Mouse (Mus musculus): ENCODE measurements around the gene Emilin1. TPM values are rescaled to one million over a fixed set of nuclear protein-coding genes. Genes with fewer than 3 reads are reported as not detected.

The Emilin1 gene
- 89.5 and 95.1 TPM in 2 replicates for polyA plus RNA-seq (2014; fragmentation: Nextera tagmentation; extraction: Ambion mirVana)

GRCm38 (mm10) chr5:30913060-30913841 is at the start of gene Emilin1:
Gene Emilin1, plus strand, starts transcription at chr5:30913402.
- DNase-seq (ENCODE audit: low spot score) (peak; percentile 74), ATAC-seq (replicated peaks; ENCODE audit: low FRiP score) (peak; percentile 46)
- peaks cover 11% of the 10 kb centered on the region for H3K36me3 ChIP-seq (ENCODE audit: control insufficient read depth, insufficient read depth, low read length)
- peaks cover 74% of the 10 kb centered on the region for H3K4me1 ChIP-seq (replicated peaks; ENCODE audit: control insufficient read depth, insufficient read depth, low read length)
- H3K9ac ChIP-seq (ENCODE audit: low read depth, low read length): peak within 1 kb of the TSS; percentile 73
- peak within 1 kb of the TSS; percentile 65 for H3K4me3 ChIP-seq (ENCODE audit: low read depth, low read length)
- WGBS: 16% methylated on average over 13 of the region's 13 CpGs
- H3K4me2 ChIP-seq: peak within 1 kb of the TSS; percentile 67
- H3K9me3 ChIP-seq (ENCODE audit: control insufficient read depth, low read length): no peaks in the 10 kb centered on the region
- no peaks in the 10 kb centered on the region for H3K27me3 ChIP-seq (replicated peaks; ENCODE audit: control insufficient read depth, insufficient read depth, low read length)
- peak within 1 kb of the TSS; percentile 84 for H3K27ac ChIP-seq (ENCODE audit: low read depth, low read length)

- ATAC-seq (replicated peaks; ENCODE audit: low FRiP score): 0 out of 2 replicates have a peak, but pooled peaks have one; percentile 60
- Histone ChIP-seq H3K27ac (ENCODE audit: low read depth, low read length) (no peak overlapping the region), H3K9me3 (ENCODE audit: control insufficient read depth, low read length) (no peaks in the 10 kb centered on the region), H3K4me3 (ENCODE audit: low read depth, low read length) (no peak overlapping the region), H3K4me2 (0 out of 2 replicates have a peak overlapping the region, but pooled peaks have one; percentile 10), H3K4me1 (replicated peaks; ENCODE audit: control insufficient read depth, insufficient read depth, low read length) (no peaks in the 10 kb centered on the region), H3K27me3 (replicated peaks; ENCODE audit: control insufficient read depth, insufficient read depth, low read length) (no peaks in the 10 kb centered on the region), H3K9ac (ENCODE audit: low read depth, low read length) (no peak overlapping the region), H3K36me3 (ENCODE audit: control insufficient read depth, insufficient read depth, low read length) (no peaks in the 10 kb centered on the region)
- DNase-seq (ENCODE audit: low spot score): no peak
- WGBS: 35% methylated on average over 4 of the region's 4 CpGs
These were observed 49.4 kb upstream of the Emilin1 start for GRCm38 (mm10) chr5:30863852-30864251.

- no peak for ATAC-seq (replicated peaks; ENCODE audit: low FRiP score)
- 0 out of 2 replicates have a peak overlapping the region, but pooled peaks have one; percentile 10 for H3K4me2 ChIP-seq
These were observed 48.9 kb upstream of the Emilin1 start for GRCm38 (mm10) chr5:30864322-30864721.

GRCm38 (mm10) chr5:30866871-30867270 is 46.3 kb upstream of the Emilin1 start:
- Histone ChIP-seq H3K4me2 (no peak overlapping the region), H3K9ac (ENCODE audit: low read depth, low read length) (no peak overlapping the region), H3K4me1 (replicated peaks; ENCODE audit: control insufficient read depth, insufficient read depth, low read length) (peaks cover 5% of the 10 kb centered on the region), H3K9me3 (ENCODE audit: control insufficient read depth, low read length) (no peaks in the 10 kb centered on the region), H3K27ac (ENCODE audit: low read depth, low read length) (no peak overlapping the region), H3K27me3 (replicated peaks; ENCODE audit: control insufficient read depth, insufficient read depth, low read length) (no peaks in the 10 kb centered on the region), H3K36me3 (ENCODE audit: control insufficient read depth, insufficient read depth, low read length) (peaks cover 3% of the 10 kb centered on the region; the same call in 1 of the 2 replicates), H3K4me3 (ENCODE audit: low read depth, low read length) (no peak overlapping the region)
- 74% methylated on average over 3 of the region's 3 CpGs for WGBS
- no peak for DNase-seq (ENCODE audit: low spot score)
- ATAC-seq (replicated peaks; ENCODE audit: low FRiP score): no peak

More at GRCm38 (mm10) chr5:30864322-30864721, 48.9 kb upstream of the Emilin1 start:
- H3K9ac ChIP-seq (ENCODE audit: low read depth, low read length): no peak overlapping the region
- no peaks in the 10 kb centered on the region for H3K4me1 ChIP-seq (replicated peaks; ENCODE audit: control insufficient read depth, insufficient read depth, low read length)
- WGBS: 31% methylated on average over 15 of the region's 15 CpGs
- no peak overlapping the region for H3K27ac ChIP-seq (ENCODE audit: low read depth, low read length)
- H3K4me3 ChIP-seq (ENCODE audit: low read depth, low read length): no peak overlapping the region
- no peaks in the 10 kb centered on the region for H3K27me3 ChIP-seq (replicated peaks; ENCODE audit: control insufficient read depth, insufficient read depth, low read length)
- no peaks in the 10 kb centered on the region for H3K9me3 ChIP-seq (ENCODE audit: control insufficient read depth, low read length)
- no peak for DNase-seq (ENCODE audit: low spot score)
- H3K36me3 ChIP-seq (ENCODE audit: control insufficient read depth, insufficient read depth, low read length): no peaks in the 10 kb centered on the region

- Histone ChIP-seq H3K36me3 (ENCODE audit: control insufficient read depth, insufficient read depth, low read length) (peaks cover 10% of the 10 kb centered on the region), H3K9ac (ENCODE audit: low read depth, low read length) (peak within 1 kb of the TSS; percentile 76; the same call in 1 of the 2 replicates), H3K4me3 (ENCODE audit: low read depth, low read length) (no peak within 1 kb of the TSS), H3K4me1 (replicated peaks; ENCODE audit: control insufficient read depth, insufficient read depth, low read length) (peaks cover 5% of the 10 kb centered on the region), H3K4me2 (peak within 1 kb of the TSS; percentile 78; the same call in 1 of the 2 replicates), H3K27ac (ENCODE audit: low read depth, low read length) (no peak within 1 kb of the TSS), H3K27me3 (replicated peaks; ENCODE audit: control insufficient read depth, insufficient read depth, low read length) (no peaks in the 10 kb centered on the region), H3K9me3 (ENCODE audit: control insufficient read depth, low read length) (no peaks in the 10 kb centered on the region)
- ATAC-seq (replicated peaks; ENCODE audit: low FRiP score) (no peak), DNase-seq (ENCODE audit: low spot score) (no peak)
- 87% methylated on average over 3 of the region's 3 CpGs for WGBS
These were observed 45.5 kb upstream of the Emilin1 start, which contains the start of gene Tmem214 for GRCm38 (mm10) chr5:30867712-30868111. Gene Tmem214, plus strand, starts transcription at chr5:30868012.

GRCm38 (mm10) chr5:30868981-30869380 is 44.2 kb upstream of the Emilin1 start:
- 24% methylated on average over 9 of the region's 9 CpGs for WGBS
- H3K4me2 ChIP-seq: peak overlapping the region; percentile 78
- ATAC-seq (replicated peaks; ENCODE audit: low FRiP score) (no peak), DNase-seq (ENCODE audit: low spot score) (peak; percentile 50)
- no peaks in the 10 kb centered on the region for H3K27me3 ChIP-seq (replicated peaks; ENCODE audit: control insufficient read depth, insufficient read depth, low read length)
- H3K9ac ChIP-seq (ENCODE audit: low read depth, low read length): peak overlapping the region; percentile 76
- peaks cover 21% of the 10 kb centered on the region for H3K36me3 ChIP-seq (ENCODE audit: control insufficient read depth, insufficient read depth, low read length)
- peaks cover 5% of the 10 kb centered on the region for H3K4me1 ChIP-seq (replicated peaks; ENCODE audit: control insufficient read depth, insufficient read depth, low read length)
- no peak overlapping the region for H3K27ac ChIP-seq (ENCODE audit: low read depth, low read length)
- no peaks in the 10 kb centered on the region for H3K9me3 ChIP-seq (ENCODE audit: control insufficient read depth, low read length)
- peak overlapping the region; percentile 73 for H3K4me3 ChIP-seq (ENCODE audit: low read depth, low read length)

- H3K9ac ChIP-seq (ENCODE audit: low read depth, low read length): peak overlapping the region; percentile 76
- H3K27me3 ChIP-seq (replicated peaks; ENCODE audit: control insufficient read depth, insufficient read depth, low read length): no peaks in the 10 kb centered on the region
- H3K9me3 ChIP-seq (ENCODE audit: control insufficient read depth, low read length): no peaks in the 10 kb centered on the region
- peaks cover 5% of the 10 kb centered on the region for H3K4me1 ChIP-seq (replicated peaks; ENCODE audit: control insufficient read depth, insufficient read depth, low read length)
- H3K4me2 ChIP-seq: peak overlapping the region; percentile 78
- H3K27ac ChIP-seq (ENCODE audit: low read depth, low read length): peak overlapping the region; percentile 17; the same call in 1 of the 2 replicates
- WGBS: under 1% methylated on average over 60 of the region's 63 CpGs
- H3K36me3 ChIP-seq (ENCODE audit: control insufficient read depth, insufficient read depth, low read length): peaks cover 27% of the 10 kb centered on the region
- peak; percentile 90 for DNase-seq (ENCODE audit: low spot score)
- H3K4me3 ChIP-seq (ENCODE audit: low read depth, low read length): peak overlapping the region; percentile 73
- ATAC-seq (replicated peaks; ENCODE audit: low FRiP score): peak; percentile 95
These were observed 43.6 kb upstream of the Emilin1 start for GRCm38 (mm10) chr5:30869405-30870130.

GRCm38 (mm10) chr5:30870131-30870406 is 43.1 kb upstream of the Emilin1 start:
- peaks cover 31% of the 10 kb centered on the region for H3K36me3 ChIP-seq (ENCODE audit: control insufficient read depth, insufficient read depth, low read length)
- peak overlapping the region; percentile 78 for H3K4me2 ChIP-seq
- H3K4me3 ChIP-seq (ENCODE audit: low read depth, low read length): peak overlapping the region; percentile 73
- peaks cover 5% of the 10 kb centered on the region for H3K4me1 ChIP-seq (replicated peaks; ENCODE audit: control insufficient read depth, insufficient read depth, low read length)
- 0 out of 2 replicates have a peak overlapping the region, but pooled peaks have one; percentile 17 for H3K27ac ChIP-seq (ENCODE audit: low read depth, low read length)
- 29% methylated on average over 2 of the region's 2 CpGs for WGBS
- peak overlapping the region; percentile 76 for H3K9ac ChIP-seq (ENCODE audit: low read depth, low read length)
- H3K9me3 ChIP-seq (ENCODE audit: control insufficient read depth, low read length): no peaks in the 10 kb centered on the region
- H3K27me3 ChIP-seq (replicated peaks; ENCODE audit: control insufficient read depth, insufficient read depth, low read length): no peaks in the 10 kb centered on the region
- no peak for ATAC-seq (replicated peaks; ENCODE audit: low FRiP score)
- DNase-seq (ENCODE audit: low spot score): no peak
